Comparison of ENCODE assay signal across 11 mouse cellular contexts in the genomic region with DNA sequence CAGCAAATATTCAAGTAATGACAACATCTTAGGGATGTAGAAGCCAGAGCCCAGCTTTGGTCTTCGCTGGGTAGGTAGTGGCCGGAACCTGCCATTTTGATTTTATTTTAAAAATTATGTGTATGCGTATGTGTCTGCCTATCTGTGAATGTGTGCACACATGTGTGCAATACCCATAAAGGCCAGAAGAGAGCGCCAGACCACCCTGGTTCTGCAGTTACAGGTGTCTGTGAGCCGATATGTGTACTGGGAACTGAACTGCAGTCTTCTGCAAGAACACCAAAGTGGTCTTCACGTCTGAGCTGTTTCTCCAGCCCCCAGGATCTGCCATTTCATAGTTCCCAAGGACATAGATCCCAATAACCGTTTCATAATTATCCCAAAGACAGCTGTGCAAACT.
DNase-seq lines count a peak whose midpoint lies in the region; ATAC-seq and TF ChIP-seq lines count a peak whose summit lies in the region.
"Had no signal": no experiment of that assay in that cellular context is flagged by ENCODE, and none has a peak within 500 bp of the region (broad histone marks: within the 10 kb centered on the region; RNA-seq: fewer than 3 reads in every experiment).

No protein-coding gene starts in this region.

- no peak for ATAC-seq in hindbrain, postnatal 0 days
- no peak for ATAC-seq in lung, postnatal 0 days
- no peak for ATAC-seq in erythroblast, adult 5-6 weeks (replicated peaks; ENCODE audit: low FRiP score, poor library complexity, severe bottlenecking)
- ATAC-seq in midbrain, embryonic 13.5 days, result no peak

- H3K36me3 ChIP-seq in hindbrain, postnatal 0 days (ENCODE audit: insufficient read depth, low read length), result no peaks in the 10 kb centered on the region
- no peaks in the 10 kb centered on the region for H3K36me3 ChIP-seq in hindbrain, embryonic 10.5 days
- no peaks in the 10 kb centered on the region for H3K36me3 ChIP-seq in lung, postnatal 0 days (ENCODE audit: insufficient read depth, low read length)
- no peaks in the 10 kb centered on the region for H3K36me3 ChIP-seq in midbrain, embryonic 13.5 days
- H3K36me3 ChIP-seq: embryonic facial prominence, embryonic 12.5 days; heart, embryonic 12.5 days; intestine, embryonic 15.5 days had no signal

- 87% methylated on average over 7 of the region's 7 CpGs for WGBS in hindbrain, postnatal 0 days
- WGBS in hindbrain, embryonic 10.5 days, result 88% methylated on average over 7 of the region's 7 CpGs
- WGBS in lung, postnatal 0 days, result 87% methylated on average over 7 of the region's 7 CpGs
- 89% methylated on average over 7 of the region's 7 CpGs for WGBS in olfactory bulb, adult 2 months
- 89% methylated on average over 7 of the region's 7 CpGs for WGBS in midbrain, embryonic 13.5 days

- H3K9ac ChIP-seq in hindbrain, postnatal 0 days (replicated peaks; ENCODE audit: low read length), result no peak overlapping the region
- no peak overlapping the region for H3K9ac ChIP-seq in lung, postnatal 0 days (replicated peaks; ENCODE audit: low read depth)
- no peak overlapping the region for H3K9ac ChIP-seq in midbrain, embryonic 13.5 days (replicated peaks)
- H3K9ac ChIP-seq: embryonic facial prominence, embryonic 12.5 days; heart, embryonic 12.5 days; intestine, embryonic 15.5 days had no signal

- no peak for DNase-seq in hindbrain, postnatal 0 days (ENCODE audit: low spot score)
- no peak for DNase-seq in hindbrain, embryonic 10.5 days (ENCODE audit: low spot score)
- no peak for DNase-seq in lung, postnatal 0 days (ENCODE audit: low spot score)
- DNase-seq in lung, postnatal 10 days, result no peak
- DNase-seq in ES-CJ7 (ENCODE audit: low read depth, low spot score), result peak; percentile 47

- H3K9me3 ChIP-seq in hindbrain, postnatal 0 days (ENCODE audit: low read length), result no peaks in the 10 kb centered on the region
- no peaks in the 10 kb centered on the region for H3K9me3 ChIP-seq in hindbrain, embryonic 10.5 days
- no peaks in the 10 kb centered on the region for H3K9me3 ChIP-seq in lung, postnatal 0 days (ENCODE audit: low read length)
- H3K9me3 ChIP-seq in midbrain, embryonic 13.5 days, result no peaks in the 10 kb centered on the region
- H3K9me3 ChIP-seq: embryonic facial prominence, embryonic 12.5 days; heart, embryonic 12.5 days; intestine, embryonic 15.5 days had no signal

- TF ChIP-seq EP300 in lung, postnatal 0 days (IDR thresholded peaks at IDR 0.05), result no peak

- no peak overlapping the region for H3K4me2 ChIP-seq in hindbrain, postnatal 0 days (ENCODE audit: low read depth, low read length)
- H3K4me2 ChIP-seq in lung, postnatal 0 days (replicated peaks; ENCODE audit: low read depth, low read length), result no peak overlapping the region
- no peak overlapping the region for H3K4me2 ChIP-seq in midbrain, embryonic 13.5 days (replicated peaks)
- H3K4me2 ChIP-seq: embryonic facial prominence, embryonic 12.5 days; heart, embryonic 12.5 days; intestine, embryonic 15.5 days had no signal

- TF ChIP-seq POLR2A in olfactory bulb, adult 2 months (IDR thresholded peaks at IDR 0.05; ENCODE audit: insufficient read depth, low read depth, low read length), result no peak

- no peaks in the 10 kb centered on the region for H3K27me3 ChIP-seq in hindbrain, postnatal 0 days (ENCODE audit: insufficient read depth, low read length)
- peaks cover 3% of the 10 kb centered on the region; the same call in 1 of the 2 replicates for H3K27me3 ChIP-seq in hindbrain, embryonic 10.5 days (ENCODE audit: insufficient read depth, poor library complexity, severe bottlenecking)
- H3K27me3 ChIP-seq in lung, postnatal 0 days (replicated peaks; ENCODE audit: insufficient read depth, low read length), result no peaks in the 10 kb centered on the region
- no peaks in the 10 kb centered on the region for H3K27me3 ChIP-seq in midbrain, embryonic 13.5 days
- H3K27me3 ChIP-seq: embryonic facial prominence, embryonic 12.5 days; heart, embryonic 12.5 days had no signal

- no peak overlapping the region for H3K27ac ChIP-seq in hindbrain, postnatal 0 days
- H3K27ac ChIP-seq in hindbrain, embryonic 10.5 days, result no peak overlapping the region
- H3K27ac ChIP-seq in lung, postnatal 0 days (ENCODE audit: low read length), result no peak overlapping the region
- H3K27ac ChIP-seq in olfactory bulb, adult 2 months (ENCODE audit: insufficient read depth, low read depth, low read length), result no peak overlapping the region
- no peak overlapping the region for H3K27ac ChIP-seq in midbrain, embryonic 13.5 days
- H3K27ac ChIP-seq: embryonic facial prominence, embryonic 12.5 days; intestine, embryonic 15.5 days had no signal

- peaks cover 10% of the 10 kb centered on the region for H3K4me1 ChIP-seq in hindbrain, postnatal 0 days (ENCODE audit: insufficient read depth, low read length)
- H3K4me1 ChIP-seq in hindbrain, embryonic 10.5 days (replicated peaks), result peaks cover 42% of the 10 kb centered on the region
- no peaks in the 10 kb centered on the region; the same call in none of the 2 replicates for H3K4me1 ChIP-seq in lung, postnatal 0 days (ENCODE audit: insufficient read depth, low read depth, low read length)
- peaks cover 46% of the 10 kb centered on the region for H3K4me1 ChIP-seq in olfactory bulb, adult 2 months (ENCODE audit: control insufficient read depth, insufficient read depth, low read length)
- peaks cover 47% of the 10 kb centered on the region for H3K4me1 ChIP-seq in midbrain, embryonic 13.5 days (replicated peaks)

- no peak overlapping the region for H3K4me3 ChIP-seq in hindbrain, postnatal 0 days (ENCODE audit: low read length)
- no peak overlapping the region for H3K4me3 ChIP-seq in hindbrain, embryonic 10.5 days
- H3K4me3 ChIP-seq in lung, postnatal 0 days (ENCODE audit: low read depth, low read length), result no peak overlapping the region
- no peak overlapping the region for H3K4me3 ChIP-seq in olfactory bulb, adult 2 months (ENCODE audit: insufficient read depth, low read depth, low read length)
- no peak overlapping the region for H3K4me3 ChIP-seq in midbrain, embryonic 13.5 days (replicated peaks)
- H3K4me3 ChIP-seq: embryonic facial prominence, embryonic 12.5 days; heart, embryonic 12.5 days; intestine, embryonic 15.5 days had no signal

- TF ChIP-seq CTCF in hindbrain, postnatal 0 days (IDR thresholded peaks at IDR 0.05; ENCODE audit: low read depth), result peak; percentile 50
- TF ChIP-seq CTCF in lung, postnatal 0 days (IDR thresholded peaks at IDR 0.05), result peak; percentile 48
- peak; percentile 27; the same call in 1 of the 2 replicates for TF ChIP-seq CTCF in olfactory bulb, adult 2 months (IDR thresholded peaks at IDR 0.05; ENCODE audit: insufficient read depth, low read depth, low read length)
